Mouse (Mus musculus) WW6 (cell line): ENCODE results near the gene Tubb5.
A peak's percentile ranks its signal among the peaks of the same experiment; 100 is the strongest.
"Not testable (repeated sequence)": the region's sequence is repeated elsewhere in the genome, so short reads cannot be mapped to it uniquely, and the experiment has no call there.

Experiments
- DNase-seq: peaks from one replicate; pipeline ENCODE4 v3.0.0-alpha.2; 2013; ENCODE audit warnings: low read depth, low spot score

Tubb5 gene

GRCm38 (mm10) chr17:35860831-35861197 lies 22.7 kb upstream of the Tubb5 start:
- DNase-seq: no peak

- no peak for DNase-seq
These were observed 21.7 kb upstream of the Tubb5 start for GRCm38 (mm10) chr17:35859835-35860234.

- no peak for DNase-seq
These were observed 21.3 kb upstream of the Tubb5 start for GRCm38 (mm10) chr17:35859371-35859770.

- DNase-seq: no peak
These were observed 12.9 kb upstream of the Tubb5 start for GRCm38 (mm10) chr17:35850974-35851373.

- no peak for DNase-seq
These were observed 10.0 kb upstream of the Tubb5 start for GRCm38 (mm10) chr17:35848112-35848511.

GRCm38 (mm10) chr17:35843514-35843913 lies 5.4 kb upstream of the Tubb5 start:
- no peak for DNase-seq

GRCm38 (mm10) chr17:35842006-35842405 lies 3.9 kb upstream of the Tubb5 start:
- no peak for DNase-seq

- DNase-seq: peak; percentile 98
These were observed 3.2 kb upstream of the Tubb5 start, which contains the start of gene Mdc1 for GRCm38 (mm10) chr17:35841076-35841950. Gene Mdc1, plus strand, starts transcription at chr17:35841515.

- no peak for DNase-seq
These were observed 2.5 kb upstream of the Tubb5 start for GRCm38 (mm10) chr17:35840561-35840960.

- DNase-seq: not testable (repeated sequence)
These were observed 896 bp upstream of the Tubb5 start for GRCm38 (mm10) chr17:35839002-35839401.

- no peak for DNase-seq
These were observed 464 bp upstream of the Tubb5 start for GRCm38 (mm10) chr17:35838570-35838969.

GRCm38 (mm10) chr17:35837487-35837886 lies 619 bp downstream of the Tubb5 start:
- DNase-seq: no peak

- DNase-seq: peak; percentile 79
These were observed 1.1 kb downstream of the Tubb5 start for GRCm38 (mm10) chr17:35836991-35837422.

GRCm38 (mm10) chr17:35836178-35836965 lies 1.7 kb downstream of the Tubb5 start:
- no peak for DNase-seq

- DNase-seq: no peak
These were observed 2.5 kb downstream of the Tubb5 start for GRCm38 (mm10) chr17:35835424-35836140.

GRCm38 (mm10) chr17:35834696-35835422 lies 3.2 kb downstream of the Tubb5 start:
- no peak for DNase-seq

GRCm38 (mm10) chr17:35833894-35834293 lies 4.2 kb downstream of the Tubb5 start:
- no peak for DNase-seq

- no peak for DNase-seq
These were observed 4.8 kb downstream of the Tubb5 start for GRCm38 (mm10) chr17:35833239-35833751.

- DNase-seq: no peak
These were observed 5.5 kb downstream of the Tubb5 start for GRCm38 (mm10) chr17:35832400-35833238.

GRCm38 (mm10) chr17:35829737-35830136 lies 8.4 kb downstream of the Tubb5 start:
- DNase-seq: no peak
